Mouse (Mus musculus) MN1 (cell line): ENCODE measurements around the gene Setd4.
A peak's percentile ranks its signal among the peaks of the same experiment; 100 is the strongest.
"Not testable (repeated sequence)": the region's sequence is repeated elsewhere in the genome, so short reads cannot be mapped to it uniquely, and the experiment has no call there.

ENCODE experiments used
- DNase-seq: peaks from one replicate; pipeline ENCODE4 v3.0.0-alpha.2; 2016; ENCODE audit warnings: low spot score

Setd4 gene

GRCm38 (mm10) chr16:93603439-93604212 is at the start of gene Setd4:
Gene Setd4, minus strand, starts transcription at chr16:93604063.
- DNase-seq = peak; percentile 93

- DNase-seq = no peak
Observed at GRCm38 (mm10) chr16:93648441-93649183, 44.7 kb upstream of the Setd4 start.

- DNase-seq = no peak
Observed at GRCm38 (mm10) chr16:93644006-93644405, 40.1 kb upstream of the Setd4 start.

GRCm38 (mm10) chr16:93627761-93628400 is 24.0 kb upstream of the Setd4 start, which contains the start of gene Gm5678:
Gene Gm5678, plus strand, starts transcription at chr16:93628097.
- DNase-seq = no peak

GRCm38 (mm10) chr16:93626745-93627144 is 22.9 kb upstream of the Setd4 start:
- DNase-seq = no peak

- DNase-seq = no peak
Observed at GRCm38 (mm10) chr16:93624671-93625070, 20.8 kb upstream of the Setd4 start.

GRCm38 (mm10) chr16:93623759-93624158 is 19.9 kb upstream of the Setd4 start:
- not testable (repeated sequence) for DNase-seq

- DNase-seq = peak; percentile 9
Observed at GRCm38 (mm10) chr16:93615118-93615870, 11.4 kb upstream of the Setd4 start.

- no peak for DNase-seq
Observed at GRCm38 (mm10) chr16:93610961-93611360, 7.1 kb upstream of the Setd4 start.

GRCm38 (mm10) chr16:93609796-93610195 is 5.9 kb upstream of the Setd4 start:
- peak; percentile 3 for DNase-seq

GRCm38 (mm10) chr16:93608731-93609130 is 4.9 kb upstream of the Setd4 start:
- peak; percentile 3 for DNase-seq

GRCm38 (mm10) chr16:93607669-93608101 is 3.8 kb upstream of the Setd4 start:
- DNase-seq = peak; percentile 87

GRCm38 (mm10) chr16:93606146-93606545 is 2.3 kb upstream of the Setd4 start:
- no peak for DNase-seq

- DNase-seq = peak; percentile 19
Observed at GRCm38 (mm10) chr16:93605553-93605952, 1.7 kb upstream of the Setd4 start, which contains the start of gene Cbr1. Gene Cbr1, plus strand, starts transcription at chr16:93605853.

- DNase-seq = peak; percentile 68
Observed at GRCm38 (mm10) chr16:93604481-93604969, 662 bp upstream of the Setd4 start.

GRCm38 (mm10) chr16:93599461-93599860 is 4.4 kb downstream of the Setd4 start:
- no peak for DNase-seq

GRCm38 (mm10) chr16:93597551-93597950 is 6.3 kb downstream of the Setd4 start:
- DNase-seq = no peak

GRCm38 (mm10) chr16:93596807-93597206 is 7.1 kb downstream of the Setd4 start:
- DNase-seq = no peak

GRCm38 (mm10) chr16:93595766-93596165 is 8.1 kb downstream of the Setd4 start:
- no peak for DNase-seq

- no peak for DNase-seq
Observed at GRCm38 (mm10) chr16:93594448-93594847, 9.4 kb downstream of the Setd4 start.

GRCm38 (mm10) chr16:93593406-93593805 is 10.5 kb downstream of the Setd4 start:
- no peak for DNase-seq

GRCm38 (mm10) chr16:93592711-93593110 is 11.2 kb downstream of the Setd4 start:
- no peak for DNase-seq
